Mouse (Mus musculus) mature B cell (primary cell): ENCODE measurements at regions not wholly inside any gene's neighbourhood (a gene's known extent, or its start where the extent isn't known, plus 50 kb on each side); places are given as distances from the start of the nearest gene placed in this dataset.

Experiments used
- in situ Hi-C: fragments of 300-500 bp; cut with MboI; formaldehyde crosslinking; loops from 2 replicates; pipeline ENCODE4 v1.14.3; 2019

- in situ Hi-C loops = no loop called here
Observed at GRCm38 (mm10) chr10:118711529-118711928, 158.5 kb downstream of the Dyrk2 start.

DNA sequence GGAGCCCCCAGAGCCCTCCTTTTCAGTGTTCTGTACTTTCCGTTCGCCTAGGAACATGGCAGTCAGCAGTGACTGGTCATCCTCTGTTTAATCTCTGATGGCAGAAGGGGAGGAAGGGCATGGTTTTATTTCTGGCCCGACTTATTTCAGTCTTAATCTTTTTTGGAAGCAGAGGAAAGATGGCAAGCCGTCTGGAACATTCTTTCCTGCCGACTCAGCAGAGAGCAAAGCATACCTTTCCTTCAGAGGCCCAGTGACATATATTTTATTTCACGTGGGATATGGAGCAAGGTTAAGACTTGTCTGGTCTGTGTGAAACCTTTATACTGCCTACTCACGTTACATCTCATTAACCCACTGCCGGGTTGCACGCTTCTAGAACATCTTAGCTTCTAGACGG lies 158.1 kb downstream of the Dyrk2 start:
- in situ Hi-C loops = no loop called here

- in situ Hi-C loops = no loop called here
Observed at GRCm38 (mm10) chr10:118712951-118713350, 157.1 kb downstream of the Dyrk2 start.

- in situ Hi-C loops = no loop called here
Observed at GRCm38 (mm10) chr10:118714179-118714581, 155.8 kb downstream of the Dyrk2 start.

DNA sequence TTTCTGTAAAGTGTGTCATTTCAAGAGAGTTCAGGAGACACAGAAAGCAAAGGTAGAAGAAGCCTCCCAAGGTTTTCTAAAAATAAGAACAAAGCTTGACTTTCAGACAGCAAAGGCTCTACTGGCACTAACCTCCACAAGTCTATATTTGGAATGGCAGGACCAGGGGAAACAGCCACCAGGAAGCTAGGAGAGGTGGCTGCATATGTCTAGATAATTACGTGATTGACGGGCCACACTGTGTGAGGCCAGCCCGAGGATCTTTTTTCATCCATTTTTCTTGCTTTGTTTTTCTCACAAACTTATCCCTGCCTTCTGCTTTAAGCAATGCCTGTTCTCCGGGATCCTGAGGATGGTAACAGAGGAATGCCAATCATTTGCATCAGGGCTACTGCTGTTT lies 155.4 kb downstream of the Dyrk2 start:
- in situ Hi-C loops = no loop called here

- in situ Hi-C loops = no loop called here
Observed at GRCm38 (mm10) chr10:118720630-118721029, 149.4 kb downstream of the Dyrk2 start.

GRCm38 (mm10) chr10:118722132-118722551 lies 147.9 kb downstream of the Dyrk2 start:
- in situ Hi-C loops = no loop called here

DNA sequence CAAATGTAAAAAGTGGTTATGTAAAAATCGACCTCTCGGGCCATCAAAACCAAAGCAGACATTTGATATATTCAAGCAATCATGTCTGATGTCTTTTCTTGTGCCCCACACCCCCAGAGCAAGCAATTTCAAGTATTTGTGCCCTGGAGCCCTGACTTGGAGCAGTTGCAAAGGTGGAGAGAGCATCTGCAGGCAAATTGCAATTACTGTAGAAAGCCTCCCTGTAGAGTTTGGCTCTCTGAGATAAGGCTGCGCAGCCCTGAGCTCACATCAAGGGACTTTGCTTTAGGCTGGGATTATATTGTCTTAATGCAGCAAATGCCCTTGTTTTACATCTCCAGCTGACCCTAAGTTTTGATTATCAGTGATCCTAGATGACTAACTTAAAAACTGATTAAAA lies 147.3 kb downstream of the Dyrk2 start:
- in situ Hi-C loops = no loop called here

- in situ Hi-C loops = no loop called here
Observed at GRCm38 (mm10) chr10:118736093-118736492, 133.9 kb downstream of the Dyrk2 start.

- in situ Hi-C loops = no loop called here
Observed at GRCm38 (mm10) chr10:118737064-118737463, 132.9 kb downstream of the Dyrk2 start.

DNA sequence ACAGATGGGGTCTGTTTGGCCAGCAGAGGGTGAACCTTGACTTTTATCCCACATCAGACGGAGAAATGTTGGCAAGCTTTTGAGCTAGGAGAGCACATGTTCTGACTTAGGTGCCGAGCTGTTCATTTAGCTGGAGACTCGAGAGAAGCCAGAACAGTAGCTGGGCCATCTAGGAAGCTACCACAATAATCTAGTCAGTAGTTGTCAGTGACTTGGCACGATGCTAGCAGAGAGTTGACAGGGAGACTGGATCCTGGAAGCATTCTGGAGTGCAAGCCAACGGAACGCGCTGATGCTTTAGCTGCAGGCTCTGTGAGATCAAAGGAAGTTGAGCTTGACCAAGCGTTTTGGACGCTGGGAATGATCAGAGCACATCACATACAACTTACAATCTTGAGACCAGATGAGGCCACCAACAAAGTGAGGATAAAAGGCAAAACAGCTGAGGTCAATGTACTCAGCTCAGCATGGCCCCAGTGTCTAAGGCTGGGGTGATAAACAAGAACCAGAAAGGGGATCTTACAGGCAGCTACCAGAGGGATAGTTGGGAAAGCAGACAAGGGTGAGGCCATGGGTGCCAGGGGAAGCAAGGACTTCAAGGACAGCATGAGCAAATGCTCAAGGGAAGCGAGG lies 130.0 kb downstream of the Dyrk2 start:
- in situ Hi-C loops = no loop called here

GRCm38 (mm10) chr10:118743831-118744230 lies 126.2 kb downstream of the Dyrk2 start:
- in situ Hi-C loops = no loop called here

DNA sequence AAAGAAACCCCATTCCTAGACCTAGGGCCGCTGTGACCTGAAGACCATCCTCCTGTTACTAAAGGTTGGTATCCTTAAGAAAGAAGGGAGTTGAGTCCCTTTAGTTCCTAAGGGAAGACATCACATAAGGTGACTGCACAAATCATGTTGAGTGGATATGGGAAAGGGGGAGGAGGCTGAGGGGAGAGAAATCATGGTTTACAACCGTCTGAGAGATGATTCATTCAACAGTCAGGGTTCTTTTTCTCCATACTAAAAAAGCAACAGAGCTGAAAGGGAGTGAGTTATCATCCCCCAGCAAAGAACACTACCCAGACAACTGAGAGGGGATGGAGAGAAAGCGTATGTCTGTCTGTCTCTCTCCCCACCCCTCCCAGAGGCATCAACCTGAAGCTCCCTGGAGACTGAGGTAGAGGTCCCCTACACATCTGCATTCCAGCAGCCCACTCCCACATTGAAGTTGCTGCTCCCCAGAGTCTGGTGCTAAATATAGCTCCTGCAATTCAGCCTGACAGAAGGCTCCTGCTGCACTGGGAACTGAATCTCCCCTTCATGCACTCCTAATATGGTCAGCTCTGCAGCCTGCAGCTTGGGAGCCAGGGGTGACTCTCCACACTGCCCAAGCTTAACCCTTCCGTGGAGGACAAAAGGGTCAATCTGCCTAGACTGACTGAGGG lies 123.2 kb downstream of the Dyrk2 start:
- in situ Hi-C loops = no loop called here

DNA sequence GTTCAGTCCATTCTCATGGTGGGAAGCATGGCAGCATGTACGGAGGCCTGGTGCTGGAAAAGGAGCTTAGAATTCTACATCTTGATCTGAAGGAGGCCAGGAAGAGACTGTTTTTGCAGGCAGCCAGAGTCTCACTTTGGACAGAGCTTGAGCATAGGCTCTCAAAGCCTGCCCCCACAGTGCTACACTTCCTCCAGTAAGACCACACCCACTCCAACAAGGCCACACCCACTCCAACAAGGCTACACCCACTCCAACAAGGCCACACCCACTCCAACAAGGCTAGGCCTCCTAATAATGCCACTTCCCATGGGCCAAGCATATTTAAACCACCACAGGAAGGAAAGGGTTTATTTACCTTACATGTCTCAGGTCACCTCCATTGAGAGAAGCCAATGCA lies 121.0 kb downstream of the Dyrk2 start:
- in situ Hi-C loops = no loop called here

DNA sequence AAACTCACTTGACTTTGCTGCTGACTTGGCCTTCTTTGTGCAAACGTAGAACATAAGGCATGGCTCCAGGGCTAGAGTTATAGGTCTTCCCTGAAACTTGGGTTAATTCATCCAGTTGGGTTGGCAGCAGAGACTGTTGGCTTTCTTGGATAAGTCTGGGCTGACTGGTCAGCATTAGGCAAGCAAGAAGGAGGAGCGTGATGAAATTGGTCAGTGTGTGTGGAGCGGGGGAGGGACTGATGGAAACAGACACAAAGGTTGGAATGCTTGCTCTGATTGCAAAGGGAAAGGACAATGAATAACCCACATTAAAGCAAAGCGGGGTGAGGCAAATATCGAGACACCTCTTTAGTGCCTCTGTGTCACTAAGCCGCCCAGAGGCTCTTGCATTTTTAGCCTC lies 120.3 kb downstream of the Dyrk2 start:
- in situ Hi-C loops = no loop called here

DNA sequence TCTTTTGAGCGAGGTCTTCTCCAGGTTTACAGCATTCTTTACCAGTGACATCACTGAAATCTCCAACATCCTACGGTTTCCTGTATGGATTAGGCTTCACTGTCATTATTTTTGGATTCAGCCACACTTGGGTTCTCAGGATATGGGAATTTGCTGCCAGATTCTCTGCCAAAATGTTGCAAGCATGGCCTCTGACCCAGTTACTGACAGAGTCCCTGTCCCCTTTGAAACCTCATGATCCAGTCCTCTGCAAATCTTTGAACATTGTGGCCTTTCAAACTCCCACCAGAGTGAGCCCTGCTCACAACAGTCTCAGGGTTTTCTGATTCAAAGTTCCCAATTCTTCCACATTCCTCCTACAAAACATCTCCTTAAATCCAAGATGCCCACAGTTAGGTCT lies 118.9 kb downstream of the Dyrk2 start:
- in situ Hi-C loops = no loop called here

DNA sequence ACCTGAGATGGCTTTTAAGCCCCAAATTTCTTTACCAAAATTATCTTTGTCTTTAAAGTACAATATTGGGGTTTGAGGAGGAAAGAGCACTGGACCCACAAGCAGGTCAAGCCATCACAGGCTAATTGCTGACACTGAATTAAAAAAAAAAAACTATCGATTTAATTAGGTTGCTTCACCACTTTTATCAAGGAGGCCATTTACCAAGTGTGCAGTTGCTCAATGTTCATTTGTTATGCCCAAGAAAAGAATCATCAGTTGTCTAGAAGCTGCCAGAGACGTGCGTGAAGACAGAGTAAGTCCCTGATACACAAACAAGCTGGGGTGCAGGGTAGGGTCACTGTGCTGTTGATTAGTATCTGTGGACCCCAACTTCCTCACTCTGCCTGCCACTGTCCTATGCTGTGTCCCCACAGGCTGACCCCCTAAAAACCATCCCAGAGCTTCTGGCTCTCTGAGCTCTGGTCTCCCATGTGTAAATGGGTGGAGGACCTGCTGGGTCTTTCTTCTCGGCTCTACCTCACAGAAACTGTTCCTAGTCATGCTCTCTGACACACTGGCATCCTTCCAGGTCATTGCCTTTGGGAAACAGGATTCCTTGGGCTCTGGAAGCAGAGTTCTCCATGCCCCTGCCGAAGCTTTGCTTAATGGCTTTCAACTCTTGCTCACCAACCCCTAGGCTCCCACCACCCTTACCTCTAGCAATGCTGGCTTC lies 116.8 kb downstream of the Dyrk2 start:
- in situ Hi-C loops = no loop called here

DNA sequence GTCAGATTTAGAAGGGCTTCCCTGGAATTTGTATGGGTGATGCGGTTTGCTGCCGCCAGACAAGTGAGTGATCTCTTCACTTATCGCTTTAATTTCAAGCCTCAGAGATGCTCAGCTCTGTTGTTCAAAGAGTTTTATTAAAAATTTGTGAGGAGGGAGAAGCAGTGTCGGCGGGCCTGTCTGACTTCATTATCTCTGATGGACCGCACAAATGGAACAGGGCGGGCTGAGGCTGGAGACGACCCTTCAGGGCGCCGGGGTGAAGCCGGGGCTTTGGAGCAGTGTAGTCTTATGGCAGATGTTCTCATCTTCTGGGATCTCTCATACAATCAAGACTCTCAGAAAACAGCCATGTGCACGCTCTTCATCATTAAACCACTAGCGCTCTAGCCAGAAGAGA lies 115.2 kb downstream of the Dyrk2 start:
- in situ Hi-C loops = no loop called here

DNA sequence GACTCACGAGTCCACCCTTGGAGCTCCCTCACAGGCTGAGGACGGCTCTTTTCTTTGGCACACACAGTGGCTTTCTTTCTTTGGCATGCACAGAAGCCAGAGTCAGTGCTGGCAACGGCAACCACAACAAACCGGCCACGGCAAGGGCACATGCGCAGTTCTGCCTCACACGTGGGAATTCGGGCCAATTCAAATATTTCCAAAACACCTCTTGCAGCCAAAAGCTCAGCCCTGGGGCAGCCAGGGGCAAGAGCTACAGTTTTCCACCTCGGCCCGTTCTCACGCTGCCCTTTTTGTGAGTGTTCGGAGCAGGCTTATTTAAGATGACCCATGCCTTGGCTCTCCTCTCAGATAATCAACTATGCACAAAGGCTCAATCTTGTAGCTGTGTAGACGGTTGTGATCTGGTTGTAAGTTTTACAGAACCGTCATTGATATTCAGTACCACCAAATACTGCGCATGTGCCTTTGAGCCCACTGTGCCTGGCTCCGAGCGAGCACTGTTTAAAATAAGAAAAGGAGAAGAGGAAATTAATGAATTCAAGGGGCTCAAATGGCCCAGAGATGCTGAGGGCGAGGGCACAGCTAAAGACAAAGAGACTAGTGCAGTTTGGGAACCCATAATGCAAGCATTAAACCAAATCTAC lies 111.1 kb downstream of the Dyrk2 start:
- in situ Hi-C loops = no loop called here

- in situ Hi-C loops = no loop called here
Observed at GRCm38 (mm10) chr10:118760441-118760840, 109.6 kb downstream of the Dyrk2 start.

DNA sequence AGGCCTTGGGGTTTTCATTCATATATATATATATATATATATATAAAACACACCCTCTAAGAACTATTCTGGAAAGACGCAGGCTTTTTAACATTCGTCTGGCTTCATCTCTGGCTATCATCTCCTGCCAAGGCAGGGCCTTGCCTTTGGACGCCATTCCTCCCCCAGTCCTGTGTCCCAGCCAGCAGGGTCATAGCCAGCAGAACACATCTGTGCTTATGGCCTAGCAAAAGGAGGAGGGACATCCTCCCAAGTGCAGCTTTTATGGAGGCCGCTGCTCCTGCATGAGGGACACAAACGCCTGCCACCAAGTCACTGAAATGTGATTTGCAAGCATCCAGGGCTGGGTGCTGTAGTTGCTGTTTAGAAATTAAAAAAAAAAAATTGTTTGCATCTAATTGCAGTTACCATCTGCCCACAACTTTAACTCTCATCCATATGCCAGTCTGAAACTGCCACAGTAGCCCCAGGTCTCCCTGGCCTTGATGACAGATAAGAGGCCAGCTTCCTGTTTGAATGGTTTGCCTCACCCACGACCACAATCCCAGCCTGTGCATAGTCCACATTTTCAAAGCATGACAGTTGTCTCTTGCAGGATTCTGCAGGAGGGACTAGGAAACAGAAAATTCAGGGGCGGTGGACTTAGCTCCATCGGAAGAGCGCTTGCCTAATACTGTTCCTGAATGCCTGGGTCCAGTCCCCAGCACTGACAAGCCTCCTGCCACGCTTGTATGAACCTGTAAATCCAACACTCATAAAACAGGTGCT lies 108.7 kb downstream of the Dyrk2 start:
- in situ Hi-C loops = no loop called here

- in situ Hi-C loops = no loop called here
Observed at GRCm38 (mm10) chr10:118765051-118765450, 105.0 kb downstream of the Dyrk2 start.
